Mouse (Mus musculus) MEL (cell line): ENCODE results near the gene Mdp1. TPM values are rescaled to one million over a fixed set of nuclear protein-coding genes. Genes with fewer than 3 reads are reported as not detected.

Experiments
- DNase-seq: peaks from one replicate; pipeline ENCODE4 v3.0.0; 2011; ENCODE audit warnings: low read depth, low spot score
- H3K27ac ChIP-seq: 2 replicates; pipeline ENCODE4 v1.5.1; 2012; ENCODE audit warnings: low read depth, mild to moderate bottlenecking, control low read depth, low read length, moderate library complexity; ENCODE audit not compliant: control insufficient read depth
- H3K27me3 ChIP-seq, 2 experiments: fragments of 150-350 bp in 1 of 2; sonication (generic) in 1 of 2; 2 replicates each; pipeline ENCODE4 v1.6.1; 2012; ENCODE audit warnings: low read length in 2 of 2, mild to moderate bottlenecking in 2 of 2, improper control_type of control experiment in 1 of 2, moderate library complexity in 1 of 2; ENCODE audit not compliant: insufficient read depth in 2 of 2, control insufficient read depth in 1 of 2
- H3K36me3 ChIP-seq, 2 experiments: 2 replicates each; pipeline ENCODE4 v1.6.1; 2012 to 2014; ENCODE audit warnings: low read length in 2 of 2, improper control_type of control experiment in 1 of 2, inconsistent platforms in 1 of 2, mild to moderate bottlenecking in 1 of 2; ENCODE audit not compliant: insufficient read depth in 2 of 2, control insufficient read depth in 1 of 2
- H3K4me1 ChIP-seq, 2 experiments: fragments of 150-350 bp in 1 of 2; sonication (generic) in 1 of 2; 2 replicates each; pipeline ENCODE4 v1.6.1; 2012; ENCODE audit warnings: low read length in 2 of 2, improper control_type of control experiment in 1 of 2, mild to moderate bottlenecking in 1 of 2; ENCODE audit not compliant: insufficient read depth in 2 of 2, control insufficient read depth in 1 of 2
- H3K4me3 ChIP-seq, 2 experiments: fragments of 150-350 bp in 1 of 2; sonication (generic) in 1 of 2; 2 replicates each; pipeline ENCODE4 v1.5.1; 2012; ENCODE audit warnings: low read depth in 2 of 2, low read length in 2 of 2, mild to moderate bottlenecking in 2 of 2, moderate library complexity in 2 of 2, control low read depth in 1 of 2, improper control_type of control experiment in 1 of 2; ENCODE audit not compliant: control insufficient read depth in 1 of 2, insufficient read depth in 1 of 2
- H3K79me2 ChIP-seq: 2 replicates; pipeline ENCODE4 v1.6.1; 2012; ENCODE audit warnings: mild to moderate bottlenecking, low read length, moderate library complexity; ENCODE audit not compliant: control insufficient read depth, poor library complexity, insufficient read depth
- H3K9ac ChIP-seq: 2 replicates; pipeline ENCODE4 v1.6.1; 2012; ENCODE audit warnings: low read depth, mild to moderate bottlenecking, control low read depth, low read length, moderate library complexity; ENCODE audit not compliant: control insufficient read depth, poor library complexity, severe bottlenecking
- H3K9me3 ChIP-seq: fragments of 150-350 bp; sonication (generic); replicated peaks from 2 replicates; pipeline ENCODE4 v1.6.1; 2012; ENCODE audit warnings: mild to moderate bottlenecking, low read length, improper control_type of control experiment, moderate library complexity; ENCODE audit not compliant: insufficient read depth
- CHD1 ChIP-seq: IDR thresholded peaks from 2 replicates; pipeline ENCODE4 v1.6.1; 2012; ENCODE audit warnings: low read depth, mild to moderate bottlenecking, inconsistent platforms, low read length, improper control_type of control experiment
- CHD2 ChIP-seq: IDR thresholded peaks from 2 replicates; pipeline ENCODE4 v1.6.1; 2011; ENCODE audit warnings: low read length, improper control_type of control experiment
- CTCF ChIP-seq, 3 experiments: IDR thresholded peaks in 2 of 3; conservative IDR thresholded peaks in 1 of 3; 2 replicates each; pipeline ENCODE4 v1.5.1; 2011 to 2012; ENCODE audit warnings: low read length in 3 of 3, low read depth in 2 of 3, mild to moderate bottlenecking in 2 of 3, improper control_type of control experiment in 1 of 3, inconsistent platforms in 1 of 3, mixed read lengths in 1 of 3, moderate library complexity in 1 of 3; ENCODE audit not compliant: control insufficient read depth in 1 of 3, insufficient read depth in 1 of 3, poor library complexity in 1 of 3, severe bottlenecking in 1 of 3
- GATA1 ChIP-seq: IDR thresholded peaks from 2 replicates; pipeline ENCODE4 v1.6.1; 2011; ENCODE audit warnings: low read depth, low read length, improper control_type of control experiment
- JUND ChIP-seq: IDR thresholded peaks from 2 replicates; pipeline ENCODE4 v1.6.1; 2011; ENCODE audit warnings: low read depth, mild to moderate bottlenecking, improper control_type of control experiment, low read length
- KAT2A ChIP-seq: conservative IDR thresholded peaks from 2 replicates; pipeline ENCODE4 v1.6.1; 2012; ENCODE audit warnings: low read depth, low read length, improper control_type of control experiment, inconsistent platforms
- MAFK ChIP-seq: IDR thresholded peaks from 2 replicates; pipeline ENCODE4 v1.6.1; 2011; ENCODE audit warnings: low read depth, mild to moderate bottlenecking, low read length, improper control_type of control experiment, borderline replicate concordance
- MAX ChIP-seq: IDR thresholded peaks from 2 replicates; pipeline ENCODE4 v1.6.1; 2011; ENCODE audit warnings: low read length, improper control_type of control experiment
- MAZ ChIP-seq: IDR thresholded peaks from 2 replicates; pipeline ENCODE4 v1.6.1; 2012; ENCODE audit warnings: low read depth, mild to moderate bottlenecking, inconsistent platforms, low read length, improper control_type of control experiment
- MEF2A ChIP-seq: IDR thresholded peaks from 2 replicates; pipeline ENCODE4 v1.6.1; 2014; ENCODE audit warnings: low read depth, mild to moderate bottlenecking, inconsistent platforms, low read length, improper control_type of control experiment; ENCODE audit not compliant: poor library complexity, insufficient replicate concordance, severe bottlenecking; ENCODE audit errors: extremely low read depth
- MYB ChIP-seq: IDR thresholded peaks from 2 replicates; pipeline ENCODE4 v1.6.1; 2011; ENCODE audit warnings: mild to moderate bottlenecking, low read depth, low read length, improper control_type of control experiment
- MYC ChIP-seq: IDR thresholded peaks from 2 replicates; pipeline ENCODE4 v1.6.1; 2011; ENCODE audit warnings: low read depth, mild to moderate bottlenecking, low read length, improper control_type of control experiment, moderate library complexity
- NELFE ChIP-seq: IDR thresholded peaks from 2 replicates; pipeline ENCODE4 v1.6.1; 2011; ENCODE audit warnings: low read depth, low read length, improper control_type of control experiment
- NRF1 ChIP-seq: IDR thresholded peaks from 2 replicates; pipeline ENCODE4 v1.6.1; 2014; ENCODE audit warnings: low read depth, mild to moderate bottlenecking, inconsistent platforms, low read length, improper control_type of control experiment, moderate library complexity; ENCODE audit not compliant: poor library complexity, insufficient read depth, severe bottlenecking
- POLR2AphosphoS2 ChIP-seq: IDR thresholded peaks from 2 replicates; pipeline ENCODE4 v1.6.1; 2011; ENCODE audit warnings: low read length, improper control_type of control experiment
- POLR2AphosphoS5 ChIP-seq: IDR thresholded peaks from 2 replicates; pipeline ENCODE4 v1.6.1; 2012; ENCODE audit warnings: low read depth, borderline replicate concordance, mild to moderate bottlenecking, inconsistent platforms, low read length, moderate library complexity, mixed read lengths
- RAD21 ChIP-seq: IDR thresholded peaks from 2 replicates; pipeline ENCODE4 v1.6.1; 2011; ENCODE audit warnings: mild to moderate bottlenecking, low read depth, low read length, improper control_type of control experiment
- RCOR1 ChIP-seq: IDR thresholded peaks from 2 replicates; pipeline ENCODE4 v1.6.1; 2012; ENCODE audit warnings: low read depth, mild to moderate bottlenecking, inconsistent platforms, low read length, improper control_type of control experiment
- SMC3 ChIP-seq: IDR thresholded peaks from 2 replicates; pipeline ENCODE4 v1.6.1; 2011; ENCODE audit warnings: low read depth, low read length, improper control_type of control experiment
- TBP ChIP-seq: IDR thresholded peaks from 2 replicates; pipeline ENCODE4 v1.8.0; 2011; ENCODE audit warnings: low read depth, low read length, improper control_type of control experiment
- TCF12 ChIP-seq: IDR thresholded peaks from 2 replicates; pipeline ENCODE4 v1.6.1; 2014; ENCODE audit warnings: low read depth, mild to moderate bottlenecking, inconsistent platforms, low read length, improper control_type of control experiment, moderate library complexity
- UBTF ChIP-seq: IDR thresholded peaks from 2 replicates; pipeline ENCODE4 v1.6.1; 2012; ENCODE audit warnings: low read depth, mild to moderate bottlenecking, inconsistent platforms, low read length, improper control_type of control experiment, moderate library complexity, borderline replicate concordance; ENCODE audit not compliant: insufficient read depth
- USF1 ChIP-seq: IDR thresholded peaks from 2 replicates; pipeline ENCODE4 v1.6.1; 2014; ENCODE audit warnings: low read depth, mild to moderate bottlenecking, inconsistent platforms, low read length, improper control_type of control experiment, moderate library complexity
- ZKSCAN1 ChIP-seq: IDR thresholded peaks from 2 replicates; pipeline ENCODE4 v1.6.1; 2012; ENCODE audit warnings: low read depth, mild to moderate bottlenecking, inconsistent platforms, low read length, improper control_type of control experiment, moderate library complexity
- ZNF384 ChIP-seq: IDR thresholded peaks from 2 replicates; pipeline ENCODE4 v1.6.1; 2012; ENCODE audit warnings: low read depth, mild to moderate bottlenecking, inconsistent platforms, low read length, improper control_type of control experiment
- polyA plus RNA-seq, 2 experiments: library from polyadenylated mRNA; stranded (reverse) in 1 of 2; unstranded in 1 of 2; fragments of >175 nt in 1 of 2; fragments of >200 nt in 1 of 2; gene quantifications; 2 replicates each; pipeline versions ENCODE4 v1.2.1 to v1.2.4; 2012; ENCODE audit warnings: low replicate concordance in 2 of 2, low read depth in 1 of 2; ENCODE audit not compliant: insufficient read length in 2 of 2, insufficient read depth in 1 of 2, missing spikeins in 1 of 2
- total RNA-seq: library from RNA; depleted of rRNA; stranded (reverse); fragments of 300-350 nt; gene quantifications from 2 replicates; pipeline ENCODE4 v1.2.3, GENCODE M21; 2012

Gene Mdp1
- total and polyA plus RNA-seq, 3 experiments = 25.6 to 30.6 TPM; not detected in 1

GRCm38 (mm10) chr14:55677615-55678014, 17.3 kb upstream of the Mdp1 start:
- Histone ChIP-seq H3K9me3 (no peaks in the 10 kb centered on the region), H3K36me3 (peaks cover 6 to 20% of the 10 kb centered on the region in 2 experiments), H3K4me3 (no peak overlapping the region), H3K9ac (no peak overlapping the region), H3K79me2 (peaks cover 13% of the 10 kb centered on the region), H3K27me3 (no peaks in the 10 kb centered on the region), H3K27ac (no peak overlapping the region), H3K4me1 (peaks cover 3 to 6% of the 10 kb centered on the region in 2 experiments; a peak in 3 of 4 replicates)
- TF ChIP-seq CHD1 (no peak), ZNF384 (no peak), RCOR1 (no peak)
- DNase-seq = no peak

DNA sequence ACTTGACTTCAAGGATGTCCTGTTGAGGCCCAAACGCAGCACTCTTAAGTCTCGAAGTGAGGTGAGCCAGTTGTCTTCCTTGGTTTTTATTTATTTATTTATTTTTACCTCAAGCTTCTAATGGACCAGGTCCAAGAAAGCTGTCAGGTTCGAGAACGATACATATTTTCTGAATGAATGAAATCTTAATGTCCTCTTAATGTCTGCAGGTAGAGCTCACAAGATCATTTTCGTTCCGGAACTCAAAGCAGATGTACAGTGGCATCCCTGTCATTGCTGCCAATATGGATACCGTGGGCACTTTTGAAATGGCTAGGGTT, 12.4 kb upstream of the Mdp1 start:
- DNase-seq = no peak
- peak overlapping the region; percentile 78 for H3K27ac ChIP-seq
- H3K9me3 ChIP-seq = no peaks in the 10 kb centered on the region
- no peak for TF ChIP-seq SMC3
- no peak for TF ChIP-seq GATA1
- TF ChIP-seq POLR2AphosphoS5 = no peak
- TF ChIP-seq MEF2A = no peak
- TF ChIP-seq KAT2A = no peak
- no peak for TF ChIP-seq ZNF384
- TF ChIP-seq UBTF = no peak
- TF ChIP-seq CTCF (IDR thresholded peaks at IDR 0.05 in 2 of 3, conservative IDR thresholded peaks at IDR 0.05 in 1 of 3; ENCODE audit: control insufficient read depth in 1 of 3, insufficient read depth in 1 of 3, low read depth in 2 of 3, low read length in 3 of 3, poor library complexity in 1 of 3, severe bottlenecking in 1 of 3) = no peak
- no peak for TF ChIP-seq MAX
- TF ChIP-seq MAZ = no peak
- H3K4me3 ChIP-seq = peak overlapping the region; percentile 63 to 69
- H3K4me1 ChIP-seq = peaks cover 4 to 12% of the 10 kb centered on the region in 2 experiments; a peak in 3 of 4 replicates
- H3K27me3 ChIP-seq = no peaks in the 10 kb centered on the region
- peaks cover 2 to 33% of the 10 kb centered on the region in 2 experiments; a peak in 3 of 4 replicates for H3K36me3 ChIP-seq
- H3K79me2 ChIP-seq = peaks cover 29% of the 10 kb centered on the region
- peak overlapping the region; percentile 71 for H3K9ac ChIP-seq

DNA sequence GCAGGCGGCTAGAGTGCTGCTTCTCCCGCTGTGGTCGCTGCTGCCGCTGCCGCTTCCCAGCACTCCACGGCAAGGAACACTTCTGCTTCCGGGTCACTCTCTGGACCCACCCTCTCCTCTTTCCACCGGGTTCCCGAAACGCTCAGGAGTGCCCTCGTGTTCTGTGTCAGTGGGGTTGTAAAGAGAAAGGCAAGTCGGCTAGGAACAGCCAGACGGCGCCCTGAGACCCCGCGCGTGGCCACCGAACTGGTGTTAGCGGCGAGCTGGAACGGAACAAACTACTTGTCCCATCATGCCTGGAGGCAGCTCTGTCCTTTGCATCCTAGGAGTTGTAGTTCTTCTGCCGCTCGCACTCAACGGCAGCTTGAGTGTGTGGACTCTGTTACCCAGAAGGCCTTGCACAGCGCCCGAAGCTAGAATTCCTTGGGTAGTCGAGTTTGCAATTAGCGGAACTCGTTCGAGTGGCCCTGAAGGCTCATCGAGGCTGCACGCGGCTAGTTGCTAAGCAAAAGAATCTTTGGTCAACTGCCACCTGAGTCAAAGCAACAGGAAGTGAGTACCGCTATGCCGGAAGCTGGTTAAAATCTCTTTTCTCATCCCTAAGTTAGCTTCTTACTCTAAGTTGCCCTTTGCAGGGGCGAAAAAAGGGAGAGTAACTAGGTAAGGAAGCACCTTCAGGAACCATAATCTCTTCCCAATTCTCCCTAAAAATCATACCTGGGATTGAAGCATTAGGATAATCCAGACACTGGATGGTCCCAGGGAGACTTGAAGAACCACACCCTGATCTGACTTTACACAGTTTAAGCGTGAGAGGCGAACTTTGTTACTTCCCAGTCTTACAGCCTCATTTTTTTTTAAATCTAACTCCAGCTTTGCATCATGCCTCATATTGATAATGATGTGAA, 11.8 kb upstream of the Mdp1 start, which contains the start of the genes Gmpr2 and Nedd8:
TSS of gene Gmpr2 (plus strand) at position 109 of the 908 bp plus-strand sequence.
TSS of gene Nedd8 (minus strand) at position 292 of the 908 bp plus-strand sequence.
- H3K79me2 ChIP-seq = peaks cover 30% of the 10 kb centered on the region
- H3K27me3 ChIP-seq = no peaks in the 10 kb centered on the region
- H3K4me1 ChIP-seq = peaks cover 7 to 15% of the 10 kb centered on the region in 2 experiments; a peak in 3 of 4 replicates
- H3K4me3 ChIP-seq = peak within 1 kb of the TSS; percentile 69 to 70
- DNase-seq = peak; percentile 100
- peaks cover 0 to 37% of the 10 kb centered on the region in 2 experiments; a peak in 2 of 4 replicates for H3K36me3 ChIP-seq
- H3K9me3 ChIP-seq = no peaks in the 10 kb centered on the region
- H3K9ac ChIP-seq = peak within 1 kb of the TSS; percentile 78
- peak within 1 kb of the TSS; percentile 93 for H3K27ac ChIP-seq
- TF ChIP-seq MYB (peak; percentile 64), NRF1 (no peak), MAFK (no peak), TBP (peak; percentile 49), TCF12 (0 out of 2 replicates have a peak, but pooled peaks have one; percentile 23), POLR2AphosphoS2 (peak; percentile 82), MAZ (no peak), ZKSCAN1 (no peak), RAD21 (no peak), JUND (no peak), MYC (peak; percentile 97), CHD2 (peak; percentile 72), NELFE (peak; percentile 80), USF1 (no peak)
